Mouse (Mus musculus) heart, postnatal 0 days (tissue): ENCODE results near the gene Rnf208.

ENCODE experiments used
- CTCF ChIP-seq: IDR thresholded peaks from 2 replicates; pipeline ENCODE4 v1.5.1; 2016; ENCODE audit warnings: antibody characterized with exemption, control low read depth, low read depth
- EP300 ChIP-seq: IDR thresholded peaks from 2 replicates; pipeline ENCODE4 v1.6.1; 2016; ENCODE audit warnings: antibody characterized with exemption, low read depth

- TF ChIP-seq CTCF (no peak), EP300 (peak; percentile 74)
Observed at GRCm38 (mm10) chr2:25255284-25255779, 13.3 kb downstream of the Rnf208 start, which contains the start of gene Tmem203.
